Mouse (Mus musculus) embryonic fibroblast, embryonic 13.5 days (primary cell): Measurements from ENCODE around the gene Arcn1. TPM values are rescaled to one million over a fixed set of nuclear protein-coding genes. Genes with fewer than 3 reads are reported as not detected.

Experiments
- H3K27ac ChIP-seq: 2 replicates; pipeline ENCODE4 v1.5.1; 2012; ENCODE audit warnings: low read length, control low read depth, inconsistent platforms; ENCODE audit not compliant: insufficient read depth
- H3K4me1 ChIP-seq: 2 replicates; pipeline ENCODE4 v1.6.1; 2011; ENCODE audit warnings: low read length; ENCODE audit not compliant: control insufficient read depth, insufficient read depth
- H3K4me3 ChIP-seq: 2 replicates; pipeline ENCODE4 v1.5.1; 2011; ENCODE audit warnings: mild to moderate bottlenecking, control low read depth, low read length; ENCODE audit not compliant: insufficient read depth
- CTCF ChIP-seq: IDR thresholded peaks from 2 replicates; pipeline ENCODE4 v1.5.1; 2011; ENCODE audit warnings: mild to moderate bottlenecking, control low read depth, low read length, moderate library complexity, borderline replicate concordance; ENCODE audit not compliant: insufficient read depth
- POLR2A ChIP-seq: IDR thresholded peaks from 2 replicates; pipeline ENCODE4 v1.6.1; 2011; ENCODE audit warnings: low read depth, mild to moderate bottlenecking, control low read depth, low read length, moderate library complexity
- polyA plus RNA-seq: library from polyadenylated mRNA; stranded (reverse); fragments of >200 nt; gene quantifications from 2 replicates; pipeline ENCODE4 v1.2.4, GENCODE M21; 2011; ENCODE audit warnings: low read depth; ENCODE audit not compliant: missing spikeins, insufficient read length

The Arcn1 gene
- polyA plus RNA-seq, 1 experiment: 260 TPM

GRCm38 (mm10) chr9:44720358-44721153 is 47.1 kb downstream of the Arcn1 start:
- H3K4me1 ChIP-seq: peaks cover 23% of the 10 kb centered on the region
- TF ChIP-seq POLR2A: peak; percentile 29; the same call in 1 of the 2 replicates
- no peak for TF ChIP-seq CTCF
- peak overlapping the region; percentile 51 for H3K4me3 ChIP-seq
- H3K27ac ChIP-seq: no peak overlapping the region

DNA sequence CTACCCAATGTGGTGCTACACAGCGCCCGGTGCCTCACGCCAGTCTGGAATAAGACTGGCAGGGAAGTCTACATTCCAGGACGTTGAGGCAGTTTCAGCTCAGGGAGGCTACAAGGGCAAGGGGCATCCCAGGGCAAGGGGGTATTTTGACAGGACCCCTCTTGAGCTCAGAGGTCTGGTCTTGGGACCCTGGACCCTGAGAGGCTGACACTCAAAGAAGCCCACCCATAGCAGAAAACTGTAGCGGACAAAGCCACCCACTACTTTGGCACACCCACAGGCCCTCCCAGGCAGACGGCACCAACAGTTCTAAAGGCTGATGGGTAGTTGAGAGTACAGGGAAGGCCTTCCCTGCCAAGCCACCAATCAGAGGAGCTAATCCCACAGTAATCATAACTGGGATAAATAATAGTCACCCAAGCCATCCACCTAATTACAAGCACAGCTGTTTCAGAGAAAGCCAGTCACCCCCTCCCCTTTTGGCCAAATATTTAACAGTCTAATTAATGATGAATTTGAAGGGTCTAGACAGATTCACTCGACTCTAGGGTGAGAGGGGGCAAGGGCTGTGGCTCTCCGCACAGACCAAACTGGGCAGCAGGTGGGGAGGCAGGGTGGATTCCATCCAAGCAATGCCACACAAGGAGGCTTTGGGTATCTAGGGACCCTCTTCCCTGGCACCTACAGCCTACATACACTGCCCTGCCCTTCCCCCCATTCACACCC is 47.9 kb downstream of the Arcn1 start:
- H3K27ac ChIP-seq: no peak overlapping the region
- peaks cover 20% of the 10 kb centered on the region for H3K4me1 ChIP-seq
- no peak for TF ChIP-seq POLR2A
- no peak for TF ChIP-seq CTCF
- no peak overlapping the region for H3K4me3 ChIP-seq

GRCm38 (mm10) chr9:44718937-44719631 is 48.6 kb downstream of the Arcn1 start:
- no peak overlapping the region for H3K27ac ChIP-seq
- H3K4me1 ChIP-seq: peaks cover 13% of the 10 kb centered on the region
- H3K4me3 ChIP-seq: no peak overlapping the region
- TF ChIP-seq POLR2A (no peak), CTCF (no peak)

DNA sequence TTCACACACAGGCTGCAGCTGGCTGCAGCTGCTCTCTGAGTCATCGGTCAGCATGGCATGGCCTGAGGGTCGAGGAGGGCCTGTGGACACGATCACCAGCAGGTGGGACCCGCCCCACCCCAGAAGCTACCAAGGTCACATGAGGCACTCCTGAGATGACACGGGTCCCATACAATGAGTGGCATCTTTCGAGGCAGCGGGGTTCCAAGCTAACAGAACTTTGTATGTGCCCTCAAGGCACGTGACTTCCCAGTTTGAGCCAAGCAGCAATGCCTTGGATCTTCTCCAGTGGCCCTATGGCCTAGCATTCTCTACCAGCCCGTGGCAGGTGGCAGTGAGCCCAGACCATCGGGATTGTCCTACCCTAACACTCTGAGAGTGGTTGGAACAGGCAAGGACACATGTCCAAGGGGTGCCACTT is 49.8 kb downstream of the Arcn1 start:
- Histone ChIP-seq H3K4me1 (peaks cover 4% of the 10 kb centered on the region), H3K4me3 (no peak overlapping the region), H3K27ac (no peak overlapping the region)
- TF ChIP-seq POLR2A: no peak
- no peak for TF ChIP-seq CTCF

DNA sequence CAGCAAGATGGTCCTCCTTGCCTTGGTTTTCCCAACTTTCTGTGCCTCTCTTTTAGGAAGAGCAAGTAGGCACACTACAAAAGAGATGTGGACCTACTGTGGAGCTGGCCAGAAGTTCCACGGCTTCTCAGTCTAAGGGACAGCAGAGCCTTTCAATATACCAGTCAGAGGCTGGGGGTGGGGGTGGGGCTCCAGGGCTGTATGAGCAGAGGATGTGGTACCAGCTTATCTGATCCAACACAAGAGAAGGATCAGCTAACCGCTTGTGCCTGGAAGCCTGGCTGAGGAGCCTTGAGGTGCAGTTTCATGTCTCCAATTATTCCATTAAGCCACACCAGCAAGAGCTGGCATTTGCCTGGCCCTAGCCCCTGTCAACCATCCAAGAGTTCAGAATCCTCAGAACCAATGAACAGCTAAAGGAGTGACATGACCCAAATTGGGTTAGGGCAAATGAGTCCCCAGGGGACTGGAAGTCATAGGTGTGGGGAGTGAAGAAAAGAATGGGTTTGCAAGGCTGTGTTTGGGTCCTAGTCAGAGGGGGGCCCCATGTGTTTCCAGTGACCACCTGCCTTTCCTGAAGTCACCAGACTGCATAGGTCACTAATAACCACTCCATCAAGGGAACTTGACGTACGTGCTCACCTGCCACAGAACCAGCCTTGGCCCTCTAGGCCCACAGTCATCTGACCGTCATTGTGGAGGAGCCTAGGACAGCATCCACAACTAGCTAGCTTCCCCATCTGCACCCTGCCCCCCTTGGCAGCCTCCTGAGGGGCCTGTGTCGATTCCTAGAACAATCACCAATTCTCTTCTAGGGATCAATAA is 50.4 kb downstream of the Arcn1 start:
- no peak overlapping the region for H3K4me3 ChIP-seq
- H3K4me1 ChIP-seq: peaks cover 4% of the 10 kb centered on the region; the same call in 1 of the 2 replicates
- H3K27ac ChIP-seq: no peak overlapping the region
- TF ChIP-seq POLR2A (no peak), CTCF (no peak)

DNA sequence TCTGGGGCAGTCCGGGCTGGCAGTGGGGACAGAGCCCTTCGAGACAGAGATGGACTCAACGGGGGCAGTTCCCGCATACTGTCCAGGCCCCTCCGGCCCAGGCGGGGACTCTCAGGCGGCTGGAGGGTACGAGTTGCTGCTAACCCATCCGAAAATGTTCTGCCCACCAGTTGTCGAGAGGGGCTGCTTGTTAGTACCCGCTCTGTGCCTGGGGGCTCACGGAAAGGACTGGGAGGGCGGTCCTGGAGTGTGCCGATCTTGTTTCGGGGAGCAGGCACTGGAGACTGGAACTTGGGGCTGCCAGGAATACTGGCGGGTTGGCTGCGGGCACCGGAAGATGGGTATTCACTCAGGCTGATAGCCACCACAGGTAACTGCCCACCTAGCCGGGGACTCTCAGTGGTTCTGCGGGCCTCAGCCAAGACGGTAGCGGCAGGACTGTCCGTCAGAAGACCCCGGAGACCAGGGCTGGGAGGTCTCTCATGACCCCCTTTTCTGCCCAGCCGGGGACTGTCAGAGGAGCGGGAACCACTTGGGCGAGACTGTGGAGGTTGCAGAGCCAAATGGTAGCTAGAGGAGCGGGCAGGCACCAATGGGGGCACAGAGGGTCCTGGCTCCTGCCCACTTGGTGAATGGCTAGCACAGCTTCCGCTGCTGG is 51.8 kb downstream of the Arcn1 start:
- Histone ChIP-seq H3K4me3 (no peak overlapping the region), H3K4me1 (no peaks in the 10 kb centered on the region), H3K27ac (no peak overlapping the region)
- no peak for TF ChIP-seq POLR2A

DNA sequence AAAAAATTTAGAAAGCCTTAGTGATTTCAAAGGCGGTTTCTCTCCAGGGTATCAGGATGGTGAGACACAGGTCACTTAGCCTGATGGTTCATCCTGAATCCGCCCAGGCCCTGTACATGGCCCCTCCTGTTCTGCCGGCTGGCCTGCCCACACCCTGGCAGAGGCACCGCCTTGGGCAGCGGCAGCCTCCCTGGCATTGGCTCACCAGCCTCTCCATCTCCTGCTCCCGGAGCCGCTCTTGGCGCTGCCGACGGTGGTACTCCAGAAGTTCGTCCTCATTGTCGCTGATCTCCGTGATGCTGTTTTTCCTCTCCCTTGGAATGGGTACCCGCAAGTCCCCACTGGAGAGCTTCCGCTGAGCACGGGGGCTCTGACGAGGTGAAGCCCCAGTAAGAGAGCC is 52.5 kb downstream of the Arcn1 start:
- H3K4me1 ChIP-seq: no peaks in the 10 kb centered on the region
- no peak overlapping the region for H3K27ac ChIP-seq
- TF ChIP-seq POLR2A (no peak), CTCF (no peak)
- no peak overlapping the region for H3K4me3 ChIP-seq

GRCm38 (mm10) chr9:44713574-44713973 is 54.1 kb downstream of the Arcn1 start:
- Histone ChIP-seq H3K4me3 (no peak overlapping the region), H3K4me1 (peaks cover 8% of the 10 kb centered on the region), H3K27ac (no peak overlapping the region)
- no peak for TF ChIP-seq POLR2A
- no peak for TF ChIP-seq CTCF

GRCm38 (mm10) chr9:44713080-44713479 is 54.6 kb downstream of the Arcn1 start:
- H3K27ac ChIP-seq: no peak overlapping the region
- TF ChIP-seq CTCF (no peak), POLR2A (no peak)
- H3K4me1 ChIP-seq: peaks cover 8% of the 10 kb centered on the region
- H3K4me3 ChIP-seq: no peak overlapping the region
